Mouse (Mus musculus) thymus, adult 2 months (tissue): ENCODE data around the gene Cdipt.

Experiments used
- CTCF ChIP-seq: fragments of 200-500 bp; IDR thresholded peaks from 2 replicates; pipeline ENCODE4 v1.5.1; 2012; ENCODE audit warnings: mild to moderate bottlenecking, control low read depth, low read length, moderate library complexity, borderline replicate concordance; ENCODE audit not compliant: control insufficient read depth, poor library complexity, insufficient read depth; ENCODE audit errors: extremely low read depth
- POLR2A ChIP-seq: fragments of 200-500 bp; IDR thresholded peaks from 2 replicates; pipeline ENCODE4 v1.6.1; 2012; ENCODE audit warnings: mild to moderate bottlenecking, low read length, control low read depth, moderate library complexity; ENCODE audit not compliant: control insufficient read depth, poor library complexity, insufficient read depth; ENCODE audit errors: extremely low read depth

GRCm38 (mm10) chr7:126965568-126965967 lies 10.1 kb upstream of the Cdipt start:
- TF ChIP-seq POLR2A, result no peak
- TF ChIP-seq CTCF, result no peak
